Mouse (Mus musculus) heart, adult 2 months (tissue): ENCODE measurements around the gene Prkag2.

ENCODE experiments used
- CTCF ChIP-seq: fragments of 200-600 bp; IDR thresholded peaks from 2 replicates; pipeline ENCODE4 v1.8.1; 2022; ENCODE audit warnings: antibody characterized with exemption, mild to moderate bottlenecking, moderate library complexity
- POLR2A ChIP-seq: fragments of 200-500 bp; IDR thresholded peaks from 2 replicates; pipeline ENCODE4 v1.6.1; 2011; ENCODE audit warnings: mild to moderate bottlenecking, low read depth, low read length, control low read depth; ENCODE audit not compliant: insufficient read depth

DNA sequence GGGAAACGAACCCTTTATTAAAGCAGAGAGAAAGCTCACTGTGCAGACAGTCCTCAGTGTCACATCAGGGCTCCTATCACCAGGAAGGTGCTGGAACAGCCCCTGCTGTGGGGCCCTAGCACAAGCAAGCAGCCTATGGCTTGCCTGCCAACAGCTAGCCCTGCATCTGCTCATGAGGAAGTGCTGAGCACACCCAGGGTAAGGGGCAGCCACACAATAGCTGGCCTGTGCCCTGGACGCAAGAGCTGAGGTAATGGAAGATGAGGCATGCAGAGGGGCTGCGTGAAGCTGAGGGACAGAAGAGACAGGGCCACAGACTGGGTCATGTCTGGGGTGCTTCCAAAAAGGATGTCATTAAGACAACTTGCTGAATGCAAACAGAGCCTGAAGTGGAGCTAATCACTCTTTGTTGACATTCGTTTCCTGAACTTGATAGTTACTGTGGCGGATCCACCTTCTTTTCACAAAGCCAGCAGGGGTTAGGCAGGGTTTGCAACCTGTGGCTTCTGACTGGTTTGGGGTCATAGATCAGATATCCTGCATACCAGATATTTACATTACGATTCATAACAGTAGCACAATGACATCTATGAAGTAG lies 94.8 kb downstream of the Prkag2 start:
- no peak for TF ChIP-seq CTCF
- no peak for TF ChIP-seq POLR2A
